Mouse (Mus musculus): ENCODE results near the gene Lgals4.

The Lgals4 gene

GRCm38 (mm10) chr7:28833723-28834347, at the start of gene Lgals4:
Lgals4 (plus strand) TSS chr7:28833854.
- DNase-seq (ENCODE audit: inconsistent age in 2 of 2, low spot score in 1 of 2), result no peak

GRCm38 (mm10) chr7:28785161-28785560, 48.5 kb upstream of the Lgals4 start:
- DNase-seq (ENCODE audit: inconsistent age in 2 of 2, low spot score in 1 of 2), result no peak

GRCm38 (mm10) chr7:28787884-28788283, 45.8 kb upstream of the Lgals4 start:
- no peak for DNase-seq (ENCODE audit: inconsistent age in 2 of 2, low spot score in 1 of 2)

DNA sequence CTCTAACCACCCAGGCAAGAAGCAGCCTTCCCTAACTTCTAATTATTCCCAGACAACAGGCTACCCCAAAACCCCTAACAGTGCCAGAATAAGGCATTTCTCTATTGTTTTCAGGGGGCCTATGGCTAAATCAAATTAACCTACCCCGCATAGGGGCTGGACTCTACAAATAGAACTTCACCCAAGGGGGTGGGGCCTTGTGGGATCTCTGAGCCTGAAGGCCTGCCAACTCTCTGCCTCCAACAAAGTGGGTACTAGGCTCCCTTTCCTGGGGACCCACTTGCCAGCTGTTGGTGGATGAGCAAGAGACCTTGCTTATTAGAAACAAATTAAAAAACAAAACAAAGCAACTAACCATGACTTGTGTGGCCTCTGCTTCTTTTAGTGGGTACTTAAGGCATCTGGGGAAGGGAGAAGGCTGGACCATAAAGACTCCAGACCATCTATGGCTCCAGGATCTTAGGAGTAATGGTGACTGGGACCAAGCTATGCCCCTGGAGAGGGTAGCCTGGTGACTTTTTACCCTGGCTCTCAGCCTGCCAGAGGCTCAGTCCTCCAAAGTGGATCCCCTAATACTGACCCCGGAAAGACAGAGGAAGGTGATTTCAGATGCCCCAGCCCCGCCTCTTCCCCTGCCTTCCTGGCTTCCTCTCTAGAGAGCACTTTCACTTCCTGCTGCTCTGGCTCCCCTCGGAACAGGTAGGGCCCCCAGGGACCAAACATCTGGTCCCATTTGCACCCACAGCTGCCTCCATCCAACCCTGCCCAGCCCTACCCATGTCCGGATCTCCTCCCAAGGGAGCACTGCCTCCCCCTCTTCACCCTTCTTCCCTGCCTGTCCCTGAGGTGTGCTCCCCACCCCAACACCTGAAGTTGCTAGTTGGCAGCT, 45.1 kb upstream of the Lgals4 start, which contains the start of gene Rinl:
Rinl (plus strand) TSS at position 663 of the 889 bp plus-strand sequence.
- peak in 1 of 2 experiments; percentile 35 for DNase-seq (ENCODE audit: inconsistent age in 2 of 2, low spot score in 1 of 2)

- no peak for DNase-seq (ENCODE audit: inconsistent age in 2 of 2, low spot score in 1 of 2)
Observed at GRCm38 (mm10) chr7:28789235-28789634, 44.4 kb upstream of the Lgals4 start.

GRCm38 (mm10) chr7:28790066-28790806, 43.4 kb upstream of the Lgals4 start:
- DNase-seq (ENCODE audit: inconsistent age in 2 of 2, low spot score in 1 of 2), result peak in 1 of 2 experiments; percentile 59

GRCm38 (mm10) chr7:28791706-28792105, 41.9 kb upstream of the Lgals4 start:
- peak in 1 of 2 experiments; percentile 51 for DNase-seq (ENCODE audit: inconsistent age in 2 of 2, low spot score in 1 of 2)

- DNase-seq (ENCODE audit: inconsistent age in 2 of 2, low spot score in 1 of 2), result peak in 1 of 2 experiments; percentile 39
Observed at GRCm38 (mm10) chr7:28792391-28793185, 41.1 kb upstream of the Lgals4 start.

DNA sequence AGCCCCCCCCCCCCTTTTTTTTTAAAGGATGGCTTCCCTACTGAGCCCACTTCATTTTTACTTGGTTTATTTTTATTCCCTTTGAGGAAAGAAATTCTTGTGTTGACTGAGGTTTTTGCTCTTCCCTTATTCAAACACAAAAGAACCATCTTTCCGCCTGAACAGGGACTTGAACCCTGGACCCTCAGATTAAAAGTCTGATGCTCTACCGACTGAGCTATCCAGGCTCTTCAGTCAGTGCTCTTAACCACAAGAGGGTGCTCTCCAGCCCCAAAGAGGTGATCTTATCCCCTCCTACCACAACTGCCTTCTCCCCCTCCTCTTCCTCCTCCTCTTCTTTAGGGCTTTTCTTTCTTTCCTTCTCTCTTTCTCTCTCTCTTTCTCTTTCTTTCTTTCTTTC, 39.8 kb upstream of the Lgals4 start:
- peak in 1 of 2 experiments; percentile 67 for DNase-seq (ENCODE audit: inconsistent age in 2 of 2, low spot score in 1 of 2)

DNA sequence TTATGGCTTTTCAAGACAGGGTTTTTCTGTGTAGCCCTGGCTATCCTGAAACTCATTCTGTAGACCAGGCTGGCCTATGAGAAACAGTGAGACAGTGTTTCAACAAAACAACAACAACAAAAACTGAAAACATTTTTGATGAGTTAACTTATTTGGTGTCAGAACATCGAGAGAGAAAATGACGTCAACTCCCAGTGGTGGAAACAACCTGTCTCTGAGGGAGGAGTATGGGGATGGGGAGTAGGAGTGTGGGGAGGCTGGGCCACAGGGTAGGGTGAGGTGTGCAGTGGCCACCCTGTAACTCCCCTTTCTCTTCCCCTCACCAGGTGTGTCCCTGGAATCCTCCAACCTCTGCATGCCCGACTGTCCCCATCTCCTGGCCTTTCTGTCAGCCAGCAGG, 39.2 kb upstream of the Lgals4 start:
- no peak for DNase-seq (ENCODE audit: inconsistent age in 2 of 2, low spot score in 1 of 2)

GRCm38 (mm10) chr7:28795832-28796231, 37.8 kb upstream of the Lgals4 start:
- DNase-seq (ENCODE audit: inconsistent age in 2 of 2, low spot score in 1 of 2), result peak in 1 of 2 experiments; percentile 61

- DNase-seq (ENCODE audit: inconsistent age in 2 of 2, low spot score in 1 of 2), result peak; percentile 91 to 95
Observed at GRCm38 (mm10) chr7:28796562-28796975, 37.1 kb upstream of the Lgals4 start.

DNA sequence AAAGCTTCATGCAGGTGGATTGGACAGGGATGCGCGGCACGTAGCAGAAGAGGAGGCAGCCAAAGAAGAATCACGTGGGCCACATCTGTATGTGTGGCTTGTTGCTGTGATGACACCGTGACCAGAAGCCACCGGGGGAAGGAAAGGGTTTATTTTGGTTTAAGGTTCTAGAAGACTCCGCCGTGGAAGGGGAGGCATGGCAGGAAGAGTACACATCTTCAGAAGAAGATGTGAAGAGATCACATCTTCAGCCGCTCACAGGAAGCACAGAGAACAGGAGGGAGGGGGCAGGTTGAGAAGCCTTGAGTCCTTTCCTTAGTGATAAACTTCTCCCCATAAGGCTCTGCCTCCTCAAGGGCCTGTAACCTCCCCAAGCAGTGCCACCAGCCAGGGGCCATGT, 33.7 kb upstream of the Lgals4 start:
- no peak for DNase-seq (ENCODE audit: inconsistent age in 2 of 2, low spot score in 1 of 2)

DNA sequence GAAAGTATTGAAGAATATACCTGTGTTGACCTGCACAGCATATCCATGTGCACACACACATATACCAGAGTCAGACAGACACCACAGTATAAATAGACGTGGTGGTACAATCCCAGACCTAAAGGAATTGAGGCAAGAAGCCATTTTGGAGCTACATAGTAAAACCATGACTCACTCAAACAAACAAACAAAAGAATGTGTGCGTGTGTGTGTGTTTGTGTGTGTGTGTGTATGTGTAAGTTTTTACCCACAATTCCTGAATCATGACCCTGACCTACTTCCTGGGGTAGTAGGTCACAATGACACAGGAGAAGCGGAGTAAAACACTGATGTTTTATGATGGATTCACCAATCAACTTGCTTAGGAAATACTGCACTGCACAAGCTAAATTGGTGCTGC, 32.2 kb upstream of the Lgals4 start:
- DNase-seq (ENCODE audit: inconsistent age in 2 of 2, low spot score in 1 of 2), result no peak

DNA sequence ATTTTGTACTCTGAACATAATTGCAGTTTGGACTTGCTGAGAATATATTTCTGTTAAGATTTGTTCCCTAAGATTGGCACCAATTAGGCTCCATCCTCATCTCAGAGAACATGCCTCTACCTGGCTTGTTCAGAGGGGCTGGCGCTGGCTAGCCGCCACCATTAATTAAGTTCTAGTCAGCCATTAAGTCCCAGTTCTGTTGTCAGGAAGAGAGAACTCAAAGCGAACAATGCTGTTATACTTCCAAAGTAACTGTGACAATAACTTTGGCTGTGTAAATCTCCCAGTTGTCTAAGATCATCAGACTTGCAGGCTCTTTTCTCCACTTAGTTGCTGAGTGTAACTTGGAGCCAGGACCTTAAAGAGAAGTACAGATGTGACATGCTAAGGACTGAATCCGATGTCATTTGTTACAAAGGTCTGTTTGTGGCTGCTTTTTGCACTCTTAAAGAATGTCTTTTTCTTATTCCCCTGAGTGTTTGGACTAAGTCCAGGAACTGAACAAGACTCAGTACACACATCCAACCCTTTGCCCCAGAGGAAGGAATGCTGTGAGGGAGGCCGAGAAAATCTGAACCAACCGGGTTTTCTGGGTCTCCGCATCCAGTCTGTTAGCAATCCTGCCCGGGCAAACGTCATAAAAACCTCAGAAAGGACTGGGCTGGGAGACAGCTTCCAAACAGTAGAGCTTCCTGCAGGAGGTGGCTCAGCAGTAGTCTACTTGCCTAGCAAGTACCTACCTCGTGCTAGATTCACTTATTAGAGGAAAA, 31.6 kb upstream of the Lgals4 start:
- DNase-seq (ENCODE audit: inconsistent age in 2 of 2, low spot score in 1 of 2), result peak in 1 of 2 experiments; percentile 61

GRCm38 (mm10) chr7:28802846-28803588, 30.6 kb upstream of the Lgals4 start:
- peak in 1 of 2 experiments; percentile 47 for DNase-seq (ENCODE audit: inconsistent age in 2 of 2, low spot score in 1 of 2)

DNA sequence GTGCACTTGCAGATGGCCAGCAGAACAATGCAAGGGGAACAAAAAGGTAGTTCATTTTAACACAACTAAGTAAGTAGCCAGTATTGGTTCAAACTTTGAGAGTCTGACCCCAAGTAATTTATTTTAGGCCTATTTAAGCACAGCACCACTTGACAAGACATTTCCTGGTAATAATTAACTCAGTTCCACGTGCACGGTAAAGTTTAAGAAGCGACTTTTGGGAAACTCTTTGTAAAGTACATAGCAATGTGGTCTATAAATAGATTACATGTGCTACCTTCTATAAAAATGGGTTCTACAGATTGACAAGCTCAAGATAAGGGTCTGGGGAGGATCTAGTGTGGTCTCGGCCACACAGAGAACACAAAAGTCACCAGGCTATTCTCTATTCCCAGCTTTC, 29.9 kb upstream of the Lgals4 start:
- DNase-seq (ENCODE audit: inconsistent age in 2 of 2, low spot score in 1 of 2), result no peak

- peak; percentile 18 to 55 for DNase-seq (ENCODE audit: inconsistent age in 2 of 2, low spot score in 1 of 2)
Observed at GRCm38 (mm10) chr7:28806869-28807268, 26.8 kb upstream of the Lgals4 start.

DNA sequence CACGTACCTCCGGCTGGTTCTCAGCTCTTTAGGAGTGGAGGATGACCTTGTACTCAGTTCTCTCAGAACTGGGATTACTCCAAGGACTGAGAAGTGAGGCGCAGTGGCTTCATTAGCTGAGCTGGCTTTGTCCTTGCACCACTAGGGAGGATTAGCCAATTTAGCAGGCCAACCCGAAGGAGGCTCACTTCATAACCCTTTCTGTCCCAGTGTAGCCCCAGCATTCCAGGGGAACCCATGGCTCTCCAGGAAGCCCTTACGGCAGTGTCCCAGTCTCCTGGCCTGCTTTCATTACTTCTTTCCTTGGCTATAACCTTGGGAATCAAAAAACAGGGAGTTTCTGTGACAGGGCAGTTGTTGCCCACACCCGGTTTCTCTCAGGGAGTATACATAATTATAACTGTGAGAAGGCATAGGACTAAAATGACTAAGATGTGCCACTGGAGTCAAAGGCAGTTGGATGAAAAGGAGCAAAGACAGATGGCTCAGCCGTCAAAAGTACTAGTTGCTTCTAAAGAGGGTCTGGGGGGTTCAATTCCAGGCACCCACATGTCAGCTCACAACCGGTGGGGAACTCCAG, 25.9 kb upstream of the Lgals4 start:
- DNase-seq (ENCODE audit: inconsistent age in 2 of 2, low spot score in 1 of 2), result peak; percentile 76 to 95
